Mouse (Mus musculus): ENCODE measurements around the gene Zfp60.

- no peak for TF ChIP-seq CTCF (IDR thresholded peaks at IDR 0.05; ENCODE audit: borderline replicate concordance, insufficient read depth, low read depth, low read length)
- TF ChIP-seq POLR2A (IDR thresholded peaks at IDR 0.05; ENCODE audit: borderline replicate concordance, insufficient read depth, low read length), result no peak
These were observed 757 bp downstream of the Zfp60 start for GRCm38 (mm10) chr7:27731946-27732345.

All from cerebellum, adult 2 months (tissue).